Mouse (Mus musculus) heart, adult 8-10 months (tissue): Measurements from ENCODE around the gene Plcxd1. TPM values are rescaled to one million over a fixed set of nuclear protein-coding genes. Genes with fewer than 3 reads are reported as not detected.
"Not testable (repeated sequence)": the region's sequence is repeated elsewhere in the genome, so short reads cannot be mapped to it uniquely, and the experiment has no call there.

ENCODE experiments used
- DNase-seq: peaks from one replicate; pipeline ENCODE4 v3.0.0; 2022; ENCODE audit warnings: low spot score
- total RNA-seq, 4 experiments: library from RNA; stranded (reverse); gene quantifications; 2 replicates each; pipeline ENCODE4 v1.2.4; 2022

Gene Plcxd1
- total RNA-seq, 4 experiments from 2014 or later = 0.09 TPM; not detected in 3

DNA sequence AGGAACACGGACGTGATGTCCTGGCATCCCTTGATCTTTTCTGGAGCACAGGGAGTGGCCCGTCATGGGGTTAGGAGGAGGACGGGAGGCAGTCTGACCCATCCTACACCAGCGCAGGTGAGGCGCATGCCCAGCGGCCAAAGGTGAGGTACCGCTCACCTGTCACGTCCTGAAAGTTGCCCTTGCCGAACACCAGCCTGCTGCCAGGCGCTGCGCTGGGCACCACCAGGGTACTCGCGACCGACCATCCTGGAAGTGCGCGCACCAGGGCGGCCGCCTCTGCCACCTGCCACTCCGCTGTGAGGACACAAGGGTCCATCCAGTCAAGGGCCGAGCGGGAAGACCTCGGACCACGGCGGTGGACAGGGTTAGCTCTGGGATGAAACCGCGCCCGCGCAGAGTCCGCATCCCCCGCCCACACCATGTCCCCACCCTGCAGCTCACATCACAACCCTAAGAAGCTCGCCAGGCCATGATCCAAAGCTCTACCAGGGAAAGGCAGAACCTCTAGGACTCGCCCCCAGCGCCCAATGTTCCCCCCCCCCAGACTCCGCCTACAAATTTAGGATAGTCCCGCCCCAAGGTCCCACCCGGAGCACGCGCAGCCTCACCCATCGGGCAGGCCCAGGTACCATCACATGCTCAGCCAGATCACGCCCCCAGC, 7.3 kb downstream of the Plcxd1 start:
- no peak for DNase-seq

DNA sequence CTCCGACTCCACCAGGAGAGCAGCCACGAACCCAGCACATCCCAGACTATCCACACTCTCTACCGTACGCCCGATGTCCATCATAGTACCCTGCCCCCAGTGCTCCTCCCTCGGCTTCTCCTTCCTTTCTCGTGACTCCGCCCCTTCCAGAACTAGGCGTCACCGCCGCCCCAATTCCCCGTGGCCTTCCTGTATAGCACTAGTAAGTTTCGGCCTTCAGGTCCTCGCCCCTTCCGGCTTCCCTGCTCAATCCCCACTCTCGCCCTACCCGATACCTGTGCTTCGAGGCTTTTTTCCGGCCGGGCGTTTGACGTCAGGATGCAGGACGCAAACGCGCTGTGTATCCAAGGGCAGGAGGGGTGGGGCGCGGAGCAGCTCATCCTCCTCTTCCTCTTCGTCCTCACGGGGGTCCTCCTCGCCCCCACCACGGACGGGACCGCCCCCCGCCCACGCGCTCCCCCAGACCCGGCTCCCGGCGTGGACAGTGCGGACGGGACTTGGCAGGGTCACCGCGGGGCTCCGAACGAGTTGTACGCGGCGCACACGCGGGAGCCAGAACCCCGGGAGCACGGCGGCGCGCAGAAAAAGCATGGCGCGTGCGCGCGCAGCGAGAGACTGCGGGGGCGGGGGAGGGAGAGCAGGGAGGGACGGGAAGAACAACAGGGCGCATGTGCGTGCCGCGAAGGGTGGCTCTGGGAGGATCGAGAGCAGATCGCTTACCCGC, 8.0 kb downstream of the Plcxd1 start, which contains the start of gene Gtpbp6:
Gene Gtpbp6 (minus strand): TSS at position 617 of the 724 bp plus-strand sequence.
- DNase-seq = peak; percentile 93

DNA sequence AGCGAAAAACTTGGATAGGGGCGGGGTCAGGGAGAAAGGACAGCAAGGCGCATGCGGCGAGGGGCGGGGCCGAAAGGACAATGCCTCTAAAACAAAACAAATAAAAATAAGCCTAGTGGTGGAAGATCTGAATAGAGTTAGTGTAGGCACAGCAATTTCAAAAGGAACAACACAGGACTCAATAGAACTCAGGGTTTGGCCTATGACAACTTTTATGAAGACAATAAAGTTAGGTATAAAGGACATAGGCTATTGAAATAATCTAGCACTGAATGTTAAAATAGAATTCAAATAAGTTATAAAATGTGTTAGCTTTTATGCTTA, 8.5 kb downstream of the Plcxd1 start:
- DNase-seq = peak; percentile 95

DNA sequence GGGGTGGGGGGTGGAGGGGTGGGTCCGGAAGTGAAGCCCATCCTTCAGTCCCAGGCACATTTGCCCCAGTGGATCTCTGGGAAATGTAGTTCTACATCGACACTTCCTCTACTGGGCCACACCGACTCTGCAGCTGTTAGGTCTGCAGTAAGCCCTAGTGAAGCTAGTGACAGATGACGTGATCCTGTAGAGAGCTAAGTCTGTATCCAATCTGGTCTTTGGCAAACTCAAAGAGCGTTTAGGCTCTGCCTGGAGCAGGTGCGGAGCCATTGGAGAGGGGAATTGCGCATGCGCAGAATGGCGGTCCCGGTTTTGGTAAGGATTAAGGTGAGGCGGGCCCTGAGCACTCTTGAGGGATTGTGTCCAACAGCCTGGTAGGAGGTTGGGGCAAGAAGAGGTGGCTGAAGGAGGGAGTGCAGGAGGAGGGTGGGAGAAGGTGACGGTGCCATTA, 10.2 kb downstream of the Plcxd1 start, which contains the start of gene Zfp605:
Gene Zfp605 (plus strand): TSS at position 102 of the 451 bp plus-strand sequence.
- peak; percentile 90 for DNase-seq

DNA sequence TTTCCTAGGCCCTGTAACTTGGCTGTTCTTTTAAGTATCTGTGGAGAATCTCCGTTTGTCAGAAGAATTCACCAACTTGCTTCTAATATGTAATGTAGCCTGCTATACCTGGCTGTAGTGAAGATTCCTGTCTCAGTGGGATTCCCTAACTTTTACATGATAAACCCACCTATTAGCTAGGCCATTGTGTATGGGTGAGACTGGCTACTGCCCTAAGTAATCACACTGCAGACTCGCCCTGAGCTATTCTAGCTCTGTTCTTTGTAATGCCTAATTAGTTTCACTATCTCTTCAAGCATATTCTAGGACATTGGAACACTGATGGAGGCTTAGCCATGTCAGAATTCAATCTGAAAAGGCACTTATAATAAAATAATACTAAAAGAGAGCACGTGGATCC, 22.6 kb downstream of the Plcxd1 start:
- DNase-seq = not testable (repeated sequence)

DNA sequence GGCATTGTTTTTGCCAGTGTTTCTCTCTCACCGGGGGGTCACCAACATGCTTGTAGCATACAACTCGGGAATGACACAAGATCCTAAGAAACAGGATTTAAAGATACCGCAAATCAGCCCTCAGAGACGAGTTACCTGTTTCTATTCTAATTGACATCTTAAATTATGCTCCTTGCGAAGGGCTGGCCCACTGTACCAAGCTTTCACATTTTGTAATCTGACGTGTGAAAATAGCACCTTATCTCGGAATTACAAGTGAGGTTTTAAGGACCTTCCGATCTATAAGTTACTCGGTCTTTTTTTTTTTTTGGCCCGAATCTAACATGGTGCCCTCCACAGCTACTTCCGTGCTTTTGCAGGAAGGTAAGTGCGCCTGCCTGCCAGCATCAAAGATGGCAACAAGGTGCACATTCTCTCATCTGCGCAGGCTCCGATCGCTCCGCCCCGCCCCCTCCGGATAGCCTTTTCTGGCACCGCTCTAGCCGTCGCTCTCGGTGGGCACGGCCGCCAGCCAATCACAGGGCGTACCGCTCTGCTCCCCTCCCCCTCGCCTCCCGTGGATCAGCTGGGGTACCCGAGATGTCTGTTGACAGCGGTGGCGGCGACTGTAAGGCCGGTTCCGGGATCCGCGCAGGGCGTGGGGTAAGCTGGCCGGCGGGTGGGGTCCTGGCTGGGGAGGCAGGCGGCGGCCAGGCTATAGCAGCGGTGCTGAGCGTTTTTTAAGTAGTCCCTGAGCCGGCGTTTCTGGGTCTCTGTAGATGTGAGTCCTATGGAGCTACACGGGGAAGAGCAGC, 35.7 kb downstream of the Plcxd1 start, which contains the start of gene Chfr:
Gene Chfr (plus strand): TSS at position 550 of the 794 bp plus-strand sequence.
- DNase-seq = peak; percentile 98

DNA sequence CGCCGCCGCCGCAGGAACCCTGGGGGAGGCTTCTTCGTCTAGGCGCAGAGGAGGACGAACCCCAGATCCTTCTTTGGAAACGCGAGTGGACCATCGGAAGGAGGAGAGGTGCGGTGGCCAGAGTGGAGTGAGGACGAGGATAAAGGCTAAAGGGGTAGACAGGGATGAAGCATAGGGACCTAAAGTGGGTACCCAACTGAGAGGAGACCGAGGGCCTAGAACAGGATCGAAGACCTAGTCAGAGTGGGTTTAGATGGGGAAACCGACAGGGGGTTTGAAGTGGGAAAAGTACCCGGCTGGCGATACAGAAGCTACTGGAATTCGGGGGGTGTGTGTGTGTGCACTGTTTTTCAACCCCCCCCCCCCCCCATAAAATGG, 36.3 kb downstream of the Plcxd1 start:
- no peak for DNase-seq

DNA sequence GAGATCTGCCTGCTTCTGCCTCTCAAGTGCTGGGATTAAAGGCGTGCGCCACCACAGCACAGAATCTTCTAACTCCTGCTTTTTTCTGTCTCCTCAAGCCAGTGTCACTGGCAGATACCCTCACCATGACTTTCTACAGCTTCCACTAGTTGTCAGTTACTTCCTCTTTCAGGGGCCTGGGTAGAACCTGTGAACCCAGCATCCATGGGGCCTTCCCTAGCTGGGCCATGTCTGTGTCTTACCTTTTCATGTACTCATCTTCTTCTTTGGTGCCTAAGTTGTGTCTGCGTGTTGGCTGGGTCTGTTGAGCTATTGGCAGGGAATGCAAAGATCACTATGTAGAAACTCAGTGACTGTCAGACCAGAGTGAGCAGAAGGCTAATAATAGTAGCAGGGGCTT, 38.0 kb downstream of the Plcxd1 start:
- no peak for DNase-seq

DNA sequence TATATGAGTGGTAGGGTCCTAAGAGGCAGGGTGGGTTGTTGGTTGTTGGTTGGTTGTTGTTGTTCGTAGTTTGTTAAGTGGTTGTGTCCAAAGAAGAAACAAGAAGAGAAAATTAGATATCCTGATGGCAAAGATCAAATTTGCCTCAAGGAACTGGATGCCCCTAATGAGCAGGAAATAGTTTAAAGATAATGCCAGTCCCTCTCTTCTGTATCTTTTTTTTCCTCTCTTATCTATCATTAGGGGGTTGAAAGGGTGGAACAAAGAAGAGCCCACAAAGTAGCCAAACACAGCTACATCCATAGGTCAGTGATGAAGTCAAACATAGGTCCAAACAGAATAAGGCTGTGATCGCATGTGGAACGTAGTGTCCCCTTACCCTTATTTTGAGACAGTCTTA, 39.6 kb downstream of the Plcxd1 start:
- DNase-seq = no peak

DNA sequence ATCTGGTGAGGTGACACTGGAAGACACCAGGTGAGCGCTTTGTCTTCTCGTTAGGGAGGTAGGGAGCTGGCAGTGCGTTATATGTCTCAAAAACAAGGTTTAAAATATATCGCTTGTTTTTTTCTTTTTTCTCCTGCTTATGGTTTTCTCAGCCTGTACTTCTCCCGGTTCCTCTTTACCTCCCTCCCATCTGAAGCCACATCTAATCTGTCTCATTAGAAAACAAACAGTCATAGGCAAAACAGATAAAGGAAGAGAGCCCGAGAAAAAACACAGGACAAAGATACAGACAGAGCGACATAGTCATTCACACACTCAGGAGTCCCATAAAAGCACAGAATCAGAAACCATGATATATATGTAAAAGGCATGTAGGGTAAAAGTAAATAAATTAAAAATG, 40.7 kb downstream of the Plcxd1 start:
- DNase-seq = no peak

DNA sequence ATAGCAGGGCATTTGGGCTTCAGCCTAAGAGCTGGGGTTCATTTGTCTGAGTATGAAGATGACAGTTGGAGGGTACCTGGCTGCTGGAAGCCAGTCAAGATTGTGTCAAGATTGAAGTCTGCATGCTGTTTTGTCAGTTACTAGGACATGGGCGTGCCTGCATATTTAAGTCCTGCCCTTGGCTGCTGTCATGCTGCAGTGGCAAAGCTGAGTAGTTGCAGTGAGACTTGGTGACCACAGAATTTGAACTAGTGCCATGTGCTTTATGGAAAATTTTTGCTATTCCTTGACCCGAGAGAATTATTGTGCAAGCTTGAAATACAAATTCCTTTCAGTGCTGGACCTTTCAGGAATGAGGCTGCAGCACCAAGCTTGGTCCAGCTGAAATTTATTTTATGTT, 42.5 kb downstream of the Plcxd1 start:
- DNase-seq = peak; percentile 6

DNA sequence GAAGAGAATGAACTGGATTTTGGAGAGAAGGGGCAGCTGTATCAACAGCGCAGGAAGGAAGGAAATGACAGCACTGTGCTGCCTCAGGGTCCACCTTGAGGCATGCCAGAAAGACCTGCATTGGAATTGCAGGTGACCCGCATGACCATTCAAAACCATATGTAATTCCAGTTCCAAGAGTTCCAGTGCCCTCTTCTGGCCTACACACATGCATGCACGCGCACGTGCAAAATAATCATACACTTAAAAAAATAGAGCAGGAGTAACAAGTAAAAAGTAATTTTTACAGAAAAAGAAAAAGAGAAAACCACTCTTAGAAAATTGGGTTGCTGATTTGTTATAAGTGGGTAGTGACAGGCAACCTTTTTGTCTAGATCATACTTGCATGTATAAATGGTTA, 43.2 kb downstream of the Plcxd1 start:
- no peak for DNase-seq

Other genes with a start within 250 kb of the Plcxd1 start
- 1 to 10 TPM; 2.8 to 7.3 (median 3.6) TPM for gene Gm15446, start 176.6 kb upstream of the Plcxd1 start, total RNA-seq
- gene Zfp932, start 103.4 kb upstream of the Plcxd1 start, total RNA-seq = 1 to 10 TPM; 5.6 to 9.5 (median 7.4) TPM
- gene Gm17655, start 27.5 kb upstream of the Plcxd1 start, total RNA-seq = 1 to 10 TPM; 1.7 to 6.7 (median 3.6) TPM
- gene Gm35315, start 5.5 kb upstream of the Plcxd1 start, total RNA-seq = not detected
- gene Gtpbp6, start 8.2 kb downstream of the Plcxd1 start, total RNA-seq = 10 to 100 TPM; 23.8 to 31.2 (median 29.1) TPM
- 1 to 10 TPM; 2.8 to 3.7 (median 3.3) TPM for gene Zfp605, start 10.1 kb downstream of the Plcxd1 start, total RNA-seq
- gene Chfr, start 35.9 kb downstream of the Plcxd1 start, total RNA-seq = 10 to 100 TPM; 11.4 to 13.4 (median 11.9) TPM
- 10 to 100 TPM; 51.0 to 56.3 (median 55.1) TPM for gene Golga3, start 76.7 kb downstream of the Plcxd1 start, total RNA-seq
- gene Ankle2, start 131.0 kb downstream of the Plcxd1 start, total RNA-seq = 10 to 100 TPM; 25.2 to 33.7 (median 30.0) TPM
- 10 to 100 TPM; 32.3 to 37.4 (median 35.5) TPM for gene Pgam5, start 169.9 kb downstream of the Plcxd1 start, total RNA-seq
- gene Pxmp2, start 186.2 kb downstream of the Plcxd1 start, total RNA-seq = 100 to 1,000 TPM; 115 to 141 (median 124) TPM
- gene Pole, start 186.3 kb downstream of the Plcxd1 start, total RNA-seq = 1 to 10 TPM; 1.1 to 3.5 (median 2.5) TPM
- not detected for gene P2rx2, start 243.2 kb downstream of the Plcxd1 start, total RNA-seq
- not detected for gene Lrcol1, start 244.8 kb downstream of the Plcxd1 start, total RNA-seq